Mouse (Mus musculus) cerebellum, adult 9-10 months (tissue): ENCODE results near the gene Hcrtr2.

ENCODE experiments used
- DNase-seq: peaks from one replicate; pipeline ENCODE4 v3.0.0; 2022

Hcrtr2 gene

DNA sequence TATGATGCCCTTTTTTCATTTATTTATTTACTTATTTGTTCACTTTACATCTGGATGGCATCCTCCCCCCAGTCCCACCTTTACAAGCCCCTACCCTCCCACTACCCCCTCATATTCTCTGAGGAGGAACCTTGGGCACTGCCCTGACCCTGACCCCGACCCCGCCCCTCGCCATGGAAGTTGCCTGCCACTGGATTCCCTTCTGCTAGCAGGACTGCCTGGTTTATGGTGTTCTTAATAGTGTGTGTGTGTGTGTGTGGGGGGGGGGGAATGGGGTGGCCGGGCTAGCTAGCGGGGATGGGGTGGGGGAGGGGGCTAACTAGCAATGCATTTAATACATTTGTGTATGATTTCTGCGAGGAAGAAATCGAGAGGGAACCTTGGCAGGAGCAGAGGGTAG, 88.8 kb downstream of the Hcrtr2 start:
- DNase-seq, result no peak

DNA sequence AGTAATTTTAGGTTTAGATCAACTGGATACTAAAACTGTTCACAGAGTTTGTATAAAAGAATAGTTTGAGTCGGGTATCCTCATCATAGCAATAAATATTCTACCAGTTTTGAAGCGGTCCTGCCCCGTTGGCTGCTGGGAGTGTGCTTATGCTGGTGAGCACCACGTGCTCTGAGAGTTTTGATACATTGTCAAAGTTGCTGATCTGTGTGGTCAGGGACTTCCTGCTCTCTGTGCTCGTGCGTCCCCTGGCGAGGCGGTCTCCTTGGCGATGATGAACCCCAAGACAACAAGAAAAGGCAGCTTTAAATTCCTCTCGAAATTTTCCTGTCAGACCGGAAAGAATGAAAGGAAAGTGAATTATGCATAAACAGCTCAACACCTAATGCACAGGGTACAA, 93.3 kb downstream of the Hcrtr2 start:
- DNase-seq, result no peak

GRCm38 (mm10) chr9:76217178-76217975, 106.3 kb downstream of the Hcrtr2 start:
- peak; percentile 42 for DNase-seq

- DNase-seq, result no peak
These were observed 109.0 kb downstream of the Hcrtr2 start for GRCm38 (mm10) chr9:76214678-76215077.

- DNase-seq, result no peak
These were observed 110.1 kb downstream of the Hcrtr2 start, which contains the start of gene Gfral for GRCm38 (mm10) chr9:76213557-76213956. Gene Gfral, minus strand, starts transcription at chr9:76213657.

- no peak for DNase-seq
These were observed 126.7 kb downstream of the Hcrtr2 start for GRCm38 (mm10) chr9:76196917-76197316.

DNA sequence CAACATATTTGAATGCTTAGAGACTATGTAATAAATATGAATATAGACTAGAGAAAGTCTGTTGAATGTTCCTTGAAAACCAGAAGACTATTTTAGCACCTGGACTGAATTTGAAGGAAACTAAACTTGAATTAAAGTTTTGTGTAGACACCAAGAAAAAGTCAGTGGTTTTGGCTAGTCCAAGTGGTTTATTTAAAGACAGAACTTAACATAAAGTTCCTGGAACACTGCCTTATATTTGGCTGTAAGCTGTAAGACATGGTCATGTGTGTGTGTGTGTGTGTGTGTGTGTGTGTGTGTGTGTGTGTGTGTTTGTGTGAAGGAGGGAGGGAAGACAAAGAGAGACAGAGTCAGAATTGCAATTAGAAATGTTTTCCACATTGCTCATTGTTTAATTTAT, 144.4 kb downstream of the Hcrtr2 start:
- no peak for DNase-seq
